Mouse (Mus musculus) cerebellum, adult 11-12 months (tissue): ENCODE measurements around the gene Pagr1b.

Source experiments
- DNase-seq: peaks from one replicate; pipeline ENCODE4 v3.0.0; 2022

Gene Pagr1b

GRCm38 (mm10) chr7:126996449-126996848 lies 19.8 kb downstream of the Pagr1b start:
- no peak for DNase-seq

GRCm38 (mm10) chr7:126988816-126989215 lies 27.5 kb downstream of the Pagr1b start:
- DNase-seq, result no peak

- peak; percentile 87 for DNase-seq
Observed at GRCm38 (mm10) chr7:126986319-126986718, 30.0 kb downstream of the Pagr1b start.

GRCm38 (mm10) chr7:126984667-126985444 lies 31.4 kb downstream of the Pagr1b start:
- DNase-seq, result no peak

GRCm38 (mm10) chr7:126983113-126983512 lies 33.2 kb downstream of the Pagr1b start:
- DNase-seq, result no peak

- DNase-seq, result no peak
Observed at GRCm38 (mm10) chr7:126982054-126982453, 34.2 kb downstream of the Pagr1b start.

- no peak for DNase-seq
Observed at GRCm38 (mm10) chr7:126981601-126982000, 34.7 kb downstream of the Pagr1b start.

GRCm38 (mm10) chr7:126978841-126979240 lies 37.4 kb downstream of the Pagr1b start:
- no peak for DNase-seq

GRCm38 (mm10) chr7:126976878-126977459 lies 39.3 kb downstream of the Pagr1b start:
- DNase-seq, result no peak

- peak; percentile 94 for DNase-seq
Observed at GRCm38 (mm10) chr7:126975950-126976866, 40.1 kb downstream of the Pagr1b start, which contains the start of gene Cdiptos. Gene Cdiptos (minus strand): TSS chr7:126976098.

- DNase-seq, result no peak
Observed at GRCm38 (mm10) chr7:126975893-126975949, 40.6 kb downstream of the Pagr1b start, which contains the start of gene Cdipt. Gene Cdipt (plus strand): TSS chr7:126975914.

- DNase-seq, result no peak
Observed at GRCm38 (mm10) chr7:126975493-126975892, 40.8 kb downstream of the Pagr1b start.

GRCm38 (mm10) chr7:126967361-126967760 lies 48.9 kb downstream of the Pagr1b start:
- DNase-seq, result no peak

GRCm38 (mm10) chr7:126965568-126965967 lies 50.7 kb downstream of the Pagr1b start:
- DNase-seq, result peak; percentile 76

- DNase-seq, result no peak
Observed at GRCm38 (mm10) chr7:126963548-126964286, 52.6 kb downstream of the Pagr1b start.

GRCm38 (mm10) chr7:126961965-126962364 lies 54.3 kb downstream of the Pagr1b start:
- no peak for DNase-seq

GRCm38 (mm10) chr7:126961095-126961494 lies 55.2 kb downstream of the Pagr1b start:
- peak; percentile 4 for DNase-seq

GRCm38 (mm10) chr7:126959780-126960179 lies 56.5 kb downstream of the Pagr1b start:
- no peak for DNase-seq

- no peak for DNase-seq
Observed at GRCm38 (mm10) chr7:126955125-126955524, 61.2 kb downstream of the Pagr1b start.

GRCm38 (mm10) chr7:126952646-126953045 lies 63.6 kb downstream of the Pagr1b start:
- peak; percentile 65 for DNase-seq

GRCm38 (mm10) chr7:126951741-126952140 lies 64.5 kb downstream of the Pagr1b start:
- no peak for DNase-seq
